Mouse (Mus musculus) thymus, postnatal 25 days (tissue): ENCODE measurements around the gene Rnf149.
A peak's percentile ranks its signal among the peaks of the same experiment; 100 is the strongest.

ENCODE experiments used
- DNase-seq: peaks from one replicate; pipeline ENCODE4 v3.0.0; 2022

The Rnf149 gene

DNA sequence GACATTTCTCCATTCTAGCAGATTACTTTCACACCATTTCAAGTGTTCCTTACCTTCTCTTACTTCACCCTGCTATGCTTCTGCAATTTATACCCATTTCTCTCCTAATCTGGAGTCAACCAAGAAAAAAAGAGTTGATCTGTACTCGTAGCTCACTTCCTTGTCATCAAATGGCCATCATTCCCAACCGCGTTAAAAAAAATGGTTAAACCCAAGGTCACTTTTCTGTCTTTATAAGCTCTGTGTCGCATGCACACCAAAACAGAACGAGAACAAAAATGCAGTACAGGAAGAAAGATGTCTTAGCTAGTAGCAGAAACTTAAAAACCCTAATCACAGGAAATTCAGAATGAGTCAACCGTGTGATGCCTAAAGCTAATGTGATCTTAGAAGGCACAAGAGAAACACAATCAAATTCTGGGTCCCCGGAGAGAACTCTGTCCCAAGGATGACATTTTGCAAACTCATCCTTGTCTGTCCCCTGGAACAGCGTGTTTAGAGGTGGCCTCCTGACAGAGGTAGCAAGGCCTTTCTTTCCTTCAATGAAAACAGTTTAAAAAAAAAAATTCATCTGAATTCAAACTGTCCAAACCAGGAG, 1.3 kb downstream of the Rnf149 start:
- DNase-seq = peak; percentile 10

- DNase-seq = no peak
Observed at GRCm38 (mm10) chr1:39573890-39574289, 3.3 kb downstream of the Rnf149 start.

DNA sequence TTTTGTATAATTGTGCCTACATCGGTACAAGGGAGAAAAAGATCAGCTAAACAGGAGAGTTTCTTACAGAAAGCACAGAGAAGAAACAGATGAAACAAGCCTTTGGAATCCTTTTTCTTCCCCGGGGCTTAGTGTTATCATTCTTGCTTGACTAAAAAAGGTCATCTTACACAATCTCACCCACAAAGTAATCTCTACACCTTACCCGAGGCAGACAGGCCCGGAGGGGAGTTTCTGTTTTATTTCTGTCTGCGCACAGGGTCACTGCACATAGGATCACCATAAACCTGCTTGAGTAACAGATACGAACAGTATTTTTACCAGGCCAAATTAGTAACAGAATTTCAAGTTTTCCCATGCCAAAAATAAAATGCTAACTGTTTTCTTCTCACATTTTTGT, 5.6 kb downstream of the Rnf149 start:
- no peak for DNase-seq

GRCm38 (mm10) chr1:39568079-39568478, 9.1 kb downstream of the Rnf149 start:
- DNase-seq = no peak

GRCm38 (mm10) chr1:39564603-39565002, 12.6 kb downstream of the Rnf149 start:
- DNase-seq = no peak

DNA sequence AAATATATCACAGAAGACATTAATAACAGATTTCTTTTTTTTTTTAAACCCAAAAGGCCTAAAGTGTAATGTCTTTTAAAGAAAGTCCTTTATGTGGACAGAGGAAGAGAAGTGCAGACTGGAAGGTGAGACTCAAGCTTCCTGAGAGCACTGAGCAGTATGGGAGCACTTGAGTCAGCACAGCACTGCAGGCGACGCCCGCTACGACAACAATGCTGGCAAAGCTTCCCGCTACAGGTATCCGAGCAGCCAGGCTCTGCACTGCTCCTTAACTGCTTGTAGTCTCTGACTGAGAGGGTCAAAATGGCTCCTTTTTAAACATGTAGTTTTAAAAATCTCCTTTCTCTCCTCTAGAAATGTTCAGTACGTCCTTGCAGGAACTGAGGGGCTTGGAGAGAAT, 14.0 kb downstream of the Rnf149 start:
- no peak for DNase-seq

DNA sequence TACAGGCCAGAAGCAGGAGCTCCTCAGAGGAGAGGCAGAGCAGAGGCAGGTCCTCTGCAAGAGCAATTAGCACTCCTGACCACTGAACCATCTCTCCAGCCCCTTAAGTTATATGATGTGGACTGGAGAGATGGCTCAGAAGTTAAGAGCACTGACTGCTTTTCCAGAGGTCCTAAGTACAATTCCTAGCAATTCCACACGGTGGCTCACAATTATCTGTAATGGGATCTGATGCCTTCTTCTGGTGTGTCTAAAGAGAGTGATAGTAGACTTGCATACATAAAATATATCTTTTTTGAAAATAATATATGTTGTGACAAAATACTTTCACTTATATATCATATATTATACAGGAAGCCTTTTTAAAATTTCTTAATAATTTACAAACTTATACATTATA, 15.3 kb downstream of the Rnf149 start:
- DNase-seq = no peak

GRCm38 (mm10) chr1:39559009-39559408, 18.2 kb downstream of the Rnf149 start:
- peak; percentile 33 for DNase-seq

GRCm38 (mm10) chr1:39555556-39556415, 21.4 kb downstream of the Rnf149 start:
- DNase-seq = peak; percentile 16

- DNase-seq = no peak
Observed at GRCm38 (mm10) chr1:39549831-39550230, 27.4 kb downstream of the Rnf149 start.

- DNase-seq = no peak
Observed at GRCm38 (mm10) chr1:39547238-39547637, 30.0 kb downstream of the Rnf149 start.

GRCm38 (mm10) chr1:39546160-39546866, 30.9 kb downstream of the Rnf149 start:
- DNase-seq = no peak

- DNase-seq = no peak
Observed at GRCm38 (mm10) chr1:39545589-39545988, 31.6 kb downstream of the Rnf149 start.

DNA sequence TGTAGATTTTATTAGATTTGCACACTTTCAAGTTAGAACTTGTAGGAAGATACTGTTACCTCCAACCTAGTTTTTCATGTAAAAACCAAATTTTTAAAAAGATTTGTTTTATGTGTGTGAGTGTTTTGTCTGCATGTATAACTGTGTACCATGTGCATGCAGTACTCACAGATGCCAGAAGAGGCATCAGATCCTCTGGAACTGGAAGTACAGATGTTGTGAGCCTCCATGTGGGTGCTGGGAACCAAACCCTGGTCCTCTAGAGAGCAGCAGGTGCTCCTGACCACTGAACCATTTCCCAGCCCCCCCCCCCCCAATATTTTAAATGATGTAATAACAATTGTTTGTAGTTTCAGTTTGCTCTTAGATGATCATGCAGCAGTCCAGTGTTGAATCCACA, 36.6 kb downstream of the Rnf149 start:
- no peak for DNase-seq

- no peak for DNase-seq
Observed at GRCm38 (mm10) chr1:39537631-39538380, 39.4 kb downstream of the Rnf149 start.

- no peak for DNase-seq
Observed at GRCm38 (mm10) chr1:39536701-39537100, 40.5 kb downstream of the Rnf149 start.

DNA sequence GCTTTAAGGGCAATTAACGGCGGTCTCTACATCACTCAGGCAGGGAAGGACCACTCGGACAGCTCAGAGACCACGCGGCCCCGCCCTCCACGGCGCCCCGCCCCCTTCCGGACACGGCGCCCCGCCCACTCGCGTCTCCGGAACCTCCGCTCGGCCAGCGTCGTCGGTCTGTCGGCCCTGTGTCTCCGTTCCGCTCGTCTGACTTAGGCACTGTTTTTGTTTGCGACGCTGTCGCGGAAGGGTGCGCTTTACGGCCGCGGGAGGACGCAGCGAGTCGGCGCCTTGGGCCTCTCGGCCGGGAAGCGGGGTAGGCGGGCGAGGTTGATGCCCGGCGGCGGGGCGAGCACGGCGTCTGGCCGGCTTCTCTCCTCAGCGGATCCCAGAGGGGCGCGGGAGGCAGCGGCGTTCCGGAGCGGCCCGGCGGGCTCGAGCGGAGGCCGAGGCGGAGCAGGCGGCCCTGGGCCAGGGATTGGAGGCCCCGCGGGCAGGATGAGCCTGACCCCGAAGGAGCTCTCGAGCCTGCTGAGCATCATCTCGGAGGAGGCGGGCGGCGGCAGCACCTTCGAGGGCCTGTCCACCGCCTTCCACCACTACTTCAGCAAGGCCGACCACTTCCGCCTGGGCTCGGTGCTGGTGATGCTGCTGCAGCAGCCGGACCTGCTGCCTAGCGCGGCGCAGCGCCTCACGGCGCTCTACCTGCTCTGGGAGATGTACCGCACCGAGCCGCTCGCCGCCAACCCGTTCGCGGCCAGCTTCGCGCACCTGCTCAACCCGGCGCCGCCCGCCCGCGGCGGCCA, 41.5 kb downstream of the Rnf149 start:
- DNase-seq = peak; percentile 98

DNA sequence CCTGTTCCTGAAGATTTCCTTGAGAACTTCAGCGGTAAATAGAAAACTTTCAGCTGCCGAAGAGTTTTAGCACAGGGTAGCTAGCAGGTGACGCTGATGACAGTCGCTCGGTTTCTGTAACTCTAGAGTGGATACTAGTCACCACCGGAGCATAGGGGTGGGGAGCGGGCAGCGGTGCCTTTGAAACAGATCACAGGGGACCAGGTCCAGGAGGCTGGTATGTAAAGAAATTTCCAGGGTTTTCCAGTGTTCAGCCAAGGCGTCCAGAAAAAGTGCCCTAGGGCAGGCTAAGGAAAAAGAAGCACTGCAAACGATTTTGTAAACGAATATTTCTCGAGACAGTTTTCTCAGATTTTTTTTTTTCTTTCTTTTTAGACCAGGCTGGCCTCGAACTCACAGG, 42.4 kb downstream of the Rnf149 start, which contains the start of gene Cnot11:
Gene Cnot11 (plus strand): TSS at position 162 of the 400 bp plus-strand sequence.
- no peak for DNase-seq

DNA sequence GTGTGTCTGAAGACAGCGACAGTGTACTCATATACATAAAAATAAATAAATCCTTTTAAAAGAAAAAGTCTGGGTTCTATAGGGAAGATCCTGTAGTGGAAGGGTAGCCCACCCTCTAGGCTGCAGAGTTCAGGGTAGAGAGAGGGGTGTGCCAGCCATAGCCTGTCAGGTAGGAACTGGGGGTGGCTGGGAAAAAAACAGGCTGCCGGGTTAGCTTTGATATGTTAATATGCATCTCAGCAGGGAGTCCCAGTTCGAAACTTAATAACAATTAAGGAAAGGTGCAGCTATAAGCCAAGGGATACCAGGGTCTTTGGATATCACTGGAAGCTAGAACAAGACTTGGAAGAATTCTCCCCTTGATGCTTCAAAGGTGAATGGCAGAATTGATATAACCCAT, 43.3 kb downstream of the Rnf149 start:
- no peak for DNase-seq

GRCm38 (mm10) chr1:39531036-39531435, 46.2 kb downstream of the Rnf149 start:
- DNase-seq = no peak

- DNase-seq = peak; percentile 78
Observed at GRCm38 (mm10) chr1:39530258-39530943, 46.8 kb downstream of the Rnf149 start.
